Mouse (Mus musculus): ENCODE results near the gene Gm28047. TPM values are rescaled to one million over a fixed set of nuclear protein-coding genes. Genes with fewer than 3 reads are reported as not detected.

Gene Gm28047
- total and polyA plus RNA-seq, 2 experiments from 2014 or later, result not detected

DNA sequence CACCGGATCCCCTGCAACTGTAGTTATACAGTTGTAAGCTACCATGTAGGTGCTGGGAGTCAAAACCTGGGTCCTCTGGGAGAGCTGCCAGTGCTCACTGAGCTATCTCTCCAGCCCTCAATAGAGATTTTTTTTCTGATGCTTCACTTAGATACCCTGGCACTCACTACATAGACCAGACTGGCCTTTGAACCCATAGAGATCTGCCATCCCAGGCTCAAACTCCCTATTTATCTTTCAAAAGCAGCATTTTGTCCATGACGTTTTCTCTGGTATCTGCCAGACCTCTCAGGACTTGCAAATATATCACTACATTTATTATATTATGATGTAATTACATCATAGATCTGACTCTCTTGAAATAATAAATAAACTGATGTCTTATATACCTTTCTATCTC lies 46.5 kb downstream of the Gm28047 start:
- no peak for ATAC-seq (ENCODE audit: insufficient read depth, low read depth)
- Histone ChIP-seq H3K4me2 (ENCODE audit: low read depth, low read length) (no peak overlapping the region), H3K27me3 (ENCODE audit: control insufficient read depth, insufficient read depth, low read length) (no peaks in the 10 kb centered on the region), H3K9me3 (replicated peaks; ENCODE audit: control insufficient read depth, low read length) (no peaks in the 10 kb centered on the region), H3K4me3 (ENCODE audit: low read depth, low read length) (no peak overlapping the region), H3K27ac (ENCODE audit: low read depth) (no peak overlapping the region), H3K4me1 (ENCODE audit: control insufficient read depth, insufficient read depth) (no peaks in the 10 kb centered on the region), H3K9ac (replicated peaks; ENCODE audit: low read depth, low read length) (no peak overlapping the region), H3K36me3 (replicated peaks; ENCODE audit: control insufficient read depth, insufficient read depth, low read length) (0 out of 2 replicates have a peak, but pooled peaks cover 4% of the 10 kb centered on the region)
- WGBS, result 88% methylated on average over 2 of the region's 2 CpGs
- no peak for DNase-seq (ENCODE audit: low spot score)
- TF ChIP-seq EP300 (IDR thresholded peaks at IDR 0.05; ENCODE audit: low read depth) (no peak), CTCF (IDR thresholded peaks at IDR 0.05; ENCODE audit: low read depth) (no peak)

DNA sequence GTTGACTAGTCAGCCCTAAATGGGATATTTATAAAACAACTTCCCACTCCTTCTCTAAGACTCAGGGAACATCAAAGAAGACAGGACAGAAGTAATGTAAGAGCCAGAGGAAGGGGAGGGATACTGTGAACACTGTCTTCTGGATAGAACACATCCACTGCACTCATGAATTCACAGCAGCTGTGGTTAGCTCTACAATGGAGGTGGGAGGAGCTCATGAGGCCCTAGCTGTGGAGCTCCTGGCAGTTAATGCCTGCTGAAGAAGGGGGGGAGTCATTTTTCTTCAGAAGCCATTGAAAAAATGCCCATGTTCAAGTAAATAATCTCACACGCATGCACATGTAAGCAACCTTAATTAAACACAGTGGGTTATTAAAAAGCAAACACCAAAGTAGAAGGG lies 47.9 kb downstream of the Gm28047 start:
- Histone ChIP-seq H3K36me3 (replicated peaks; ENCODE audit: control insufficient read depth, insufficient read depth, low read length) (0 out of 2 replicates have a peak, but pooled peaks cover 4% of the 10 kb centered on the region), H3K9me3 (replicated peaks; ENCODE audit: control insufficient read depth, low read length) (no peaks in the 10 kb centered on the region), H3K27me3 (ENCODE audit: control insufficient read depth, insufficient read depth, low read length) (no peaks in the 10 kb centered on the region), H3K4me2 (ENCODE audit: low read depth, low read length) (no peak overlapping the region), H3K27ac (ENCODE audit: low read depth) (no peak overlapping the region), H3K4me3 (ENCODE audit: low read depth, low read length) (no peak overlapping the region), H3K9ac (replicated peaks; ENCODE audit: low read depth, low read length) (no peak overlapping the region), H3K4me1 (ENCODE audit: control insufficient read depth, insufficient read depth) (no peaks in the 10 kb centered on the region)
- DNase-seq (ENCODE audit: low spot score) (no peak), ATAC-seq (ENCODE audit: insufficient read depth, low read depth) (no peak)
- TF ChIP-seq CTCF (IDR thresholded peaks at IDR 0.05; ENCODE audit: low read depth) (no peak), EP300 (IDR thresholded peaks at IDR 0.05; ENCODE audit: low read depth) (no peak)
- WGBS, result 91% methylated on average over 1 of the region's 1 CpGs

DNA sequence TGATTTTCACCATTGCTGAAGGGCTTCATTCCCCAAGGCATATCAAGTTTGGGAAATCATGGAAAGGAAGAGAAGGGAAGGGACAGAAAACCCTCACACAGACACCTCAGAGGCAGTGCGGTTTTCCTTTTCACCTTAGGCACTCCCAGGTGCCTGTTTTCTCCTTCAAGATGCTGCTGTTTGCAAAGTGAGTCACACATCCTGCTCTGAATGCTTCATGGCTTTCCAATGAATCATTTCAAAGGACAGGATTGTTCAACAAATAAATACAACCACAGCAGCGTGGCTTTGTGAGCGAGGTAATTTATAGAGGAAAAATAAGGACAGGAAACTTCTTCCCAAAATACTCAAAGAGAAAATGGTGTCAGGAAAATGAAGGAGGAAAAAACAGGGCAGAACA lies 52.8 kb downstream of the Gm28047 start:
- no peak for DNase-seq (ENCODE audit: low spot score)
- no peak overlapping the region for H3K4me3 ChIP-seq (ENCODE audit: low read depth, low read length)
- TF ChIP-seq EP300 (IDR thresholded peaks at IDR 0.05; ENCODE audit: low read depth) (no peak), CTCF (IDR thresholded peaks at IDR 0.05; ENCODE audit: low read depth) (no peak)
- H3K4me1 ChIP-seq (ENCODE audit: control insufficient read depth, insufficient read depth), result no peaks in the 10 kb centered on the region
- H3K27me3 ChIP-seq (ENCODE audit: control insufficient read depth, insufficient read depth, low read length), result no peaks in the 10 kb centered on the region
- H3K9ac ChIP-seq (replicated peaks; ENCODE audit: low read depth, low read length), result no peak overlapping the region
- H3K4me2 ChIP-seq (ENCODE audit: low read depth, low read length), result no peak overlapping the region
- no peak for ATAC-seq (ENCODE audit: insufficient read depth, low read depth)
- no peak overlapping the region for H3K27ac ChIP-seq (ENCODE audit: low read depth)
- 69% methylated on average over 3 of the region's 3 CpGs for WGBS
- no peaks in the 10 kb centered on the region; the same call in 1 of the 2 replicates for H3K36me3 ChIP-seq (replicated peaks; ENCODE audit: control insufficient read depth, insufficient read depth, low read length)
- H3K9me3 ChIP-seq (replicated peaks; ENCODE audit: control insufficient read depth, low read length), result no peaks in the 10 kb centered on the region

- no peak for DNase-seq (ENCODE audit: low spot score)
- no peak overlapping the region for H3K4me3 ChIP-seq (ENCODE audit: low read depth, low read length)
- no peak overlapping the region for H3K27ac ChIP-seq (ENCODE audit: low read depth)
- no peaks in the 10 kb centered on the region for H3K27me3 ChIP-seq (ENCODE audit: control insufficient read depth, insufficient read depth, low read length)
- no peaks in the 10 kb centered on the region for H3K9me3 ChIP-seq (replicated peaks; ENCODE audit: control insufficient read depth, low read length)
- no peaks in the 10 kb centered on the region; the same call in 1 of the 2 replicates for H3K36me3 ChIP-seq (replicated peaks; ENCODE audit: control insufficient read depth, insufficient read depth, low read length)
- TF ChIP-seq EP300 (IDR thresholded peaks at IDR 0.05; ENCODE audit: low read depth), result no peak
- TF ChIP-seq CTCF (IDR thresholded peaks at IDR 0.05; ENCODE audit: low read depth), result no peak
- H3K4me2 ChIP-seq (ENCODE audit: low read depth, low read length), result no peak overlapping the region
- no peak overlapping the region for H3K9ac ChIP-seq (replicated peaks; ENCODE audit: low read depth, low read length)
- H3K4me1 ChIP-seq (ENCODE audit: control insufficient read depth, insufficient read depth), result no peaks in the 10 kb centered on the region
- WGBS, result 89% methylated on average over 2 of the region's 2 CpGs
- ATAC-seq (ENCODE audit: insufficient read depth, low read depth), result no peak
Observed at GRCm38 (mm10) chr15:102567849-102568248, 57.0 kb downstream of the Gm28047 start.

- 90% methylated on average over 5 of the region's 5 CpGs for WGBS
- TF ChIP-seq CTCF (IDR thresholded peaks at IDR 0.05; ENCODE audit: low read depth) (no peak), EP300 (IDR thresholded peaks at IDR 0.05; ENCODE audit: low read depth) (no peak)
- Histone ChIP-seq H3K27me3 (ENCODE audit: control insufficient read depth, insufficient read depth, low read length) (no peaks in the 10 kb centered on the region), H3K9me3 (replicated peaks; ENCODE audit: control insufficient read depth, low read length) (no peaks in the 10 kb centered on the region), H3K36me3 (replicated peaks; ENCODE audit: control insufficient read depth, insufficient read depth, low read length) (peaks cover 5% of the 10 kb centered on the region), H3K4me2 (ENCODE audit: low read depth, low read length) (no peak overlapping the region), H3K4me3 (ENCODE audit: low read depth, low read length) (no peak overlapping the region), H3K4me1 (ENCODE audit: control insufficient read depth, insufficient read depth) (no peaks in the 10 kb centered on the region), H3K9ac (replicated peaks; ENCODE audit: low read depth, low read length) (no peak overlapping the region), H3K27ac (ENCODE audit: low read depth) (no peak overlapping the region)
- ATAC-seq (ENCODE audit: insufficient read depth, low read depth), result no peak
- no peak for DNase-seq (ENCODE audit: low spot score)
Observed at GRCm38 (mm10) chr15:102563681-102564080, 61.2 kb downstream of the Gm28047 start.

DNA sequence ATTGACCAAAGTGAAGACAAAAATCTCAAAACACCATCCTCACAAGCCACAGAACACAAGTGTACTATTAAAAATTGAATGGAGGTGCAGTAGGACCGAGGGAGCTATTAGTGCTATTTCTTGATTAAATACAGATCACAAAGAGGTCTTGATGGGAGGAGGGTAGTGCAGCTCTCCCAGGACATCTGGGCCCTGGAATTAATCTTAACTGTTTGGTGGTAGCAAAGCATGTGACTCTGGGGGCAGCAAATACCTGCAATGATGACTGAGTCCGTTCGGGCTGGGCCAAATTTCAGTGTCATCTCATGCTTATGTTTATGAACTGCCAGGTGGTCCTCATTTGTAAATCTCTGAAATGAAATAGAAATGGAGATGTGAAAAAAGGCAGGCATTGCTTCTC lies 61.8 kb downstream of the Gm28047 start:
- Histone ChIP-seq H3K9me3 (replicated peaks; ENCODE audit: control insufficient read depth, low read length) (no peaks in the 10 kb centered on the region), H3K4me2 (ENCODE audit: low read depth, low read length) (no peak overlapping the region), H3K27me3 (ENCODE audit: control insufficient read depth, insufficient read depth, low read length) (no peaks in the 10 kb centered on the region), H3K9ac (replicated peaks; ENCODE audit: low read depth, low read length) (no peak overlapping the region), H3K4me1 (ENCODE audit: control insufficient read depth, insufficient read depth) (no peaks in the 10 kb centered on the region), H3K27ac (ENCODE audit: low read depth) (no peak overlapping the region), H3K4me3 (ENCODE audit: low read depth, low read length) (no peak overlapping the region), H3K36me3 (replicated peaks; ENCODE audit: control insufficient read depth, insufficient read depth, low read length) (peaks cover 7% of the 10 kb centered on the region)
- DNase-seq (ENCODE audit: low spot score) (no peak), ATAC-seq (ENCODE audit: insufficient read depth, low read depth) (no peak)
- no peak for TF ChIP-seq EP300 (IDR thresholded peaks at IDR 0.05; ENCODE audit: low read depth)
- TF ChIP-seq CTCF (IDR thresholded peaks at IDR 0.05; ENCODE audit: low read depth), result no peak
- 87% methylated on average over 3 of the region's 3 CpGs for WGBS
